Mouse (Mus musculus) liver, adult 2 months (tissue): ENCODE results near the gene Ctla4.

Experiments used
- CTCF ChIP-seq: fragments of 200-500 bp; IDR thresholded peaks from 2 replicates; pipeline ENCODE4 v1.5.1; 2011; ENCODE audit warnings: low read depth, low read length, control low read depth
- POLR2A ChIP-seq: fragments of 200-500 bp; IDR thresholded peaks from 2 replicates; pipeline ENCODE4 v1.6.1; 2011; ENCODE audit warnings: low read length, control low read depth; ENCODE audit not compliant: insufficient read depth; ENCODE audit errors: extremely low read depth

DNA sequence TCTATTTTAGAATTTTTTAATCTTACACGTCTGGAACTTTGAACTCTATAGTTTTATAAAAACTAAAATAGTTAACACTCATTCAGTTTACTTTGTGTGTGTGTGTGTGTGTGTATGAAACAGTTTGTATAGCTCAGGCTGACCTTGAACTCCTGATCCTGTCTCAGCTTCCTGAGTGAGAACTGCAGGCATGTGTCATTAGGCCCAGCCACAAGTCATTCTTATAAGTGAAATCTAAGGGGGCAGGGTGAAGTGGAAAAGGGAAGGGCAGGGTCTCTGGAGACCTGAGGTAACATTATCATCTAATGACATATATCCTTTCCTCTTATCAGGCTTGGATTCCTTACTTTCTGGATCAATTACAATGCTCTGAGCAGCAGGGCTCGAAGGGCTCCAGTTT lies 56.1 kb downstream of the Ctla4 start:
- no peak for TF ChIP-seq POLR2A
- no peak for TF ChIP-seq CTCF
